Mouse (Mus musculus) bone marrow, adult 2 months (tissue): ENCODE results near the gene Camta1.

Experiments
- CTCF ChIP-seq: fragments of 200-500 bp; IDR thresholded peaks from 2 replicates; pipeline ENCODE4 v1.5.1; 2011; ENCODE audit warnings: low read length, control low read depth; ENCODE audit not compliant: control insufficient read depth, insufficient read depth
- POLR2A ChIP-seq: fragments of 200-500 bp; IDR thresholded peaks from 2 replicates; pipeline ENCODE4 v1.6.1; 2011; ENCODE audit warnings: low read depth, mild to moderate bottlenecking, control low read depth, low read length, borderline replicate concordance; ENCODE audit not compliant: control insufficient read depth

DNA sequence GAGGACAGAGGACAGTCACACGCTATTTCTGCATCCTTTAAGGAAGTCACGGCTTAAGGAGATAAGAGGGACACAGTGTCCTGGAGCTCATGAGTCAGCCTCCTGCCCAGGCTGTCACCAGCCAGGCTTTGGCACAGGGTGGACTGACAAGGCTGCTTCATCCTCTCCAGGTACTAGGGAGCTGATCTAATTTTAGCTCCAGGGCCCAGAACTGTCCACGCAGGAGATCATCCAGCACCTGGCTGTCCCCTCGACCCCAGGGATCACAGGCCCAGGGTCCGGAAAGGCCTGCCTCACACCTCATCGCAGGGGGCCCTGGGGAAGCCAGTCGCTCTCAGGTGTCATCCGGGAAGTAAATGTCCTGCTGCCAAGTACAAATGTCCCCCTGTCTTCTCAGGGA is 341.6 kb downstream of the Camta1 start:
- TF ChIP-seq CTCF (no peak), POLR2A (no peak)
